ENCODE assay signal across 10 mouse cellular contexts in the genomic region with DNA sequence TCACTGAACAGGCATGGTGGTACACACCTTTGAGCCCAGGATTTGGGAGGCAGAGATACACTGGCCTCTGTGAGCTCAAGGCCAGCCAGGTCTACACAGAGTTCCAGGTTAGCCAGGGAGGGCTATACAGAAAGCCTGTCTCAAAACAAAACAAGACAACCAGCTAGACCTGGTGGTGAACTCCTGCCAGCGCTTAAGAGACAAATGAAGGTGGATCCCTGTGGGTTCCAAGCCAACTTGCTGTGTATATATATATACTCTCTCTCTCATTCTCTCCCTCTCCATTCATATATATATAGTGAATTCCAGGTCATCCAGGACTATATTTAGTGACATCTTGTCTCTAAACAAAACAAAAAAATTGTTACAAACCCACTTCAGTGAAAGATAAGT. TPM values are rescaled to one million over a fixed set of nuclear protein-coding genes. Genes with fewer than 3 reads are reported as not detected.
DNase-seq lines count a peak whose midpoint lies in the region; ATAC-seq and TF ChIP-seq lines count a peak whose summit lies in the region.
"Had no signal": no experiment of that assay in that cellular context is flagged by ENCODE, and none has a peak within 500 bp of the region (broad histone marks: within the 10 kb centered on the region; RNA-seq: fewer than 3 reads in every experiment).

No protein-coding gene starts in this region.

- peak overlapping the region; percentile 65 for H3K4me2 ChIP-seq in kidney, embryonic 16.5 days (replicated peaks; ENCODE audit: low read depth, low read length)
- H3K4me2 ChIP-seq in midbrain, postnatal 0 days (ENCODE audit: low read depth, low read length, poor library complexity, severe bottlenecking): peak overlapping the region; percentile 63

- H3K27me3 ChIP-seq in kidney, embryonic 16.5 days (ENCODE audit: insufficient read depth, low read length): no peaks in the 10 kb centered on the region
- H3K27me3 ChIP-seq in midbrain, postnatal 0 days (ENCODE audit: insufficient read depth, low read length): no peaks in the 10 kb centered on the region

- DNase-seq in kidney, adult 8-10 months: no peak
- peak; percentile 36 for DNase-seq in induced T-regulatory cell, adult 2 months (ENCODE audit: low read depth)
- DNase-seq in midbrain, postnatal 0 days (ENCODE audit: low spot score): no peak
- no peak for DNase-seq in adrenal gland, adult (ENCODE audit: inconsistent age in 2 of 2, low spot score in 1 of 2)
- DNase-seq in urinary bladder, postnatal 10 days (ENCODE audit: low spot score): no peak
- DNase-seq: kidney, adult 11 months; thymus, postnatal 36 days had no signal

- no peak for ATAC-seq in kidney, embryonic 16.5 days (ENCODE audit: low FRiP score, low TSS enrichment)
- no peak for ATAC-seq in midbrain, postnatal 0 days (ENCODE audit: low FRiP score)
- no peak for ATAC-seq in monocyte, adult 5-6 weeks (replicated peaks; ENCODE audit: insufficient number of reproducible peaks, low FRiP score, low TSS enrichment, poor library complexity, severe bottlenecking)

- H3K27ac ChIP-seq in kidney, embryonic 16.5 days (ENCODE audit: low read length): no peak overlapping the region; the same call in 1 of the 2 replicates
- no peak overlapping the region for H3K27ac ChIP-seq in brown adipose tissue, adult 24 weeks (replicated peaks; ENCODE audit: low read depth, low read length)
- H3K27ac ChIP-seq in midbrain, postnatal 0 days (ENCODE audit: low read depth, low read length): peak overlapping the region; percentile 87; the same call in 1 of the 2 replicates

- peaks cover 19% of the 10 kb centered on the region for H3K36me3 ChIP-seq in kidney, embryonic 16.5 days (ENCODE audit: insufficient read depth, low read length)
- H3K36me3 ChIP-seq in midbrain, postnatal 0 days (ENCODE audit: insufficient read depth, low read length): peaks cover 8% of the 10 kb centered on the region

- no peak for TF ChIP-seq CTCF in midbrain, postnatal 0 days (IDR thresholded peaks at IDR 0.05)

- H3K9me3 ChIP-seq in kidney, embryonic 16.5 days (ENCODE audit: low read length): no peaks in the 10 kb centered on the region
- no peaks in the 10 kb centered on the region for H3K9me3 ChIP-seq in midbrain, postnatal 0 days (ENCODE audit: low read length)

- peak overlapping the region; percentile 84 for H3K9ac ChIP-seq in kidney, embryonic 16.5 days (replicated peaks; ENCODE audit: low read length)
- H3K9ac ChIP-seq in midbrain, postnatal 0 days (replicated peaks; ENCODE audit: low read length, poor library complexity, severe bottlenecking): peak overlapping the region; percentile 63

- H3K4me1 ChIP-seq in kidney, embryonic 16.5 days (ENCODE audit: insufficient read depth, low read length): peaks cover 24% of the 10 kb centered on the region
- H3K4me1 ChIP-seq in brown adipose tissue, adult 24 weeks (ENCODE audit: control insufficient read depth, insufficient read depth, insufficient read length, low read length): peaks cover 4% of the 10 kb centered on the region
- no peaks in the 10 kb centered on the region for H3K4me1 ChIP-seq in midbrain, postnatal 0 days (ENCODE audit: insufficient read depth, low read length)

- 59% methylated on average over 1 of the region's 1 CpGs for WGBS in kidney, embryonic 16.5 days
- 58% methylated on average over 1 of the region's 1 CpGs for WGBS in midbrain, postnatal 0 days

- H3K4me3 ChIP-seq in kidney, embryonic 16.5 days (ENCODE audit: low read length): peak overlapping the region; percentile 63
- peak overlapping the region; percentile 84 for H3K4me3 ChIP-seq in brown adipose tissue, adult 24 weeks (ENCODE audit: insufficient read depth, low read depth, low read length)
- peak overlapping the region; percentile 73 for H3K4me3 ChIP-seq in midbrain, postnatal 0 days (ENCODE audit: low read depth, low read length)

RNA-seq across cellular contexts. Expression of a gene that starts 0.8 kb away (rescaled TPM):
- 27.3 and 30.8 TPM in 2 replicates for polyA plus RNA-seq in kidney, embryonic 16.5 days (2015; fragmentation: Nextera tagmentation; extraction: Ambion mirVana)
- 15.5 and 16.3 TPM in 2 replicates for polyA plus RNA-seq in brown adipose tissue, adult 24 weeks (2012; ENCODE audit: insufficient read depth, insufficient read length, missing spikeins)
- 24.2 and 25.8 TPM in 2 replicates for total RNA-seq in midbrain, postnatal 0 days (2014; rRNA removed)
- 17.5 and 19.7 TPM in 2 replicates for polyA plus RNA-seq in midbrain, postnatal 0 days (2015; fragmentation: Nextera tagmentation; extraction: Ambion mirVana)
- total RNA-seq in monocyte, adult 5-6 weeks (2017): 31.0 to 45.3 TPM (median 42.4 TPM) in 3 replicates

RNA-seq across cellular contexts. Expression of a gene that starts 1.0 kb away (rescaled TPM):
- 10.6 and 11.9 TPM in 2 replicates for polyA plus RNA-seq in kidney, embryonic 16.5 days (2015; fragmentation: Nextera tagmentation; extraction: Ambion mirVana)
- polyA plus RNA-seq in brown adipose tissue, adult 24 weeks (2012; ENCODE audit: insufficient read depth, insufficient read length, missing spikeins): 1.5 and 3.6 TPM in 2 replicates
- total RNA-seq in midbrain, postnatal 0 days (2014; rRNA removed): 6.4 and 7.7 TPM in 2 replicates
- polyA plus RNA-seq in midbrain, postnatal 0 days (2015; fragmentation: Nextera tagmentation; extraction: Ambion mirVana): 5.5 and 7.4 TPM in 2 replicates
- 1.2 to 5.3 TPM (median 1.9 TPM) in 3 replicates for total RNA-seq in monocyte, adult 5-6 weeks (2017)

RNA-seq across cellular contexts. Expression of a gene that starts 18.3 kb away (rescaled TPM):
- 22.7 and 25.2 TPM in 2 replicates for polyA plus RNA-seq in kidney, embryonic 16.5 days (2015; fragmentation: Nextera tagmentation; extraction: Ambion mirVana)
- polyA plus RNA-seq in brown adipose tissue, adult 24 weeks (2012; ENCODE audit: insufficient read depth, insufficient read length, missing spikeins): 28.2 and 36.8 TPM in 2 replicates
- 80.8 and 100 TPM in 2 replicates for total RNA-seq in midbrain, postnatal 0 days (2014; rRNA removed)
- 50.8 and 54.1 TPM in 2 replicates for polyA plus RNA-seq in midbrain, postnatal 0 days (2015; fragmentation: Nextera tagmentation; extraction: Ambion mirVana)
- total RNA-seq in monocyte, adult 5-6 weeks (2017): 2.9 to 6.0 TPM (median 5.5 TPM) in 3 replicates

RNA-seq across cellular contexts. Expression of a gene that starts 18.6 kb away (rescaled TPM):
- 21.7 and 22.3 TPM in 2 replicates for polyA plus RNA-seq in kidney, embryonic 16.5 days (2015; fragmentation: Nextera tagmentation; extraction: Ambion mirVana)
- 4.1 and 5.3 TPM in 2 replicates for polyA plus RNA-seq in brown adipose tissue, adult 24 weeks (2012; ENCODE audit: insufficient read depth, insufficient read length, missing spikeins)
- 24.8 and 25.1 TPM in 2 replicates for total RNA-seq in midbrain, postnatal 0 days (2014; rRNA removed)
- polyA plus RNA-seq in midbrain, postnatal 0 days (2015; fragmentation: Nextera tagmentation; extraction: Ambion mirVana): 35.3 and 36.0 TPM in 2 replicates
- total RNA-seq in monocyte, adult 5-6 weeks (2017): 0.67 to 1.8 TPM (median 1.7 TPM) in 3 replicates

RNA-seq across cellular contexts. Expression of a gene that starts 24.1 kb away (rescaled TPM):
- polyA plus RNA-seq in kidney, embryonic 16.5 days (2015; fragmentation: Nextera tagmentation; extraction: Ambion mirVana): 21.0 and 22.3 TPM in 2 replicates
- polyA plus RNA-seq in brown adipose tissue, adult 24 weeks (2012; ENCODE audit: insufficient read depth, insufficient read length, missing spikeins): 204 and 410 TPM in 2 replicates
- total RNA-seq in midbrain, postnatal 0 days (2014; rRNA removed): not detected in 2 replicates
- polyA plus RNA-seq in midbrain, postnatal 0 days (2015; fragmentation: Nextera tagmentation; extraction: Ambion mirVana): 0.31 and 0.62 TPM in 2 replicates
- total RNA-seq in monocyte, adult 5-6 weeks (2017): not detected in 3 replicates
